Mouse (Mus musculus) CD4-positive, CD25-positive, alpha-beta regulatory T cell, adult 4 months (primary cell): Measurements from ENCODE around the gene Rin3. TPM values are rescaled to one million over a fixed set of nuclear protein-coding genes. Genes with fewer than 3 reads are reported as not detected.

Experiments
- ATAC-seq: one replicate; pipeline ENCODE4 v1.8.0; 2017
- polyA plus RNA-seq, 2 experiments: library from polyadenylated mRNA; unstranded; fragments of 100-300 nt; shearing (Covaris generic); gene quantifications; one replicate each; pipeline ENCODE4 v1.2.1; 2017

Gene Rin3
- polyA plus RNA-seq, 2 experiments from 2014 or later = 68.3 to 91.8 TPM

GRCm38 (mm10) chr12:102333101-102333500 lies 50.3 kb downstream of the Rin3 start:
- no peak for ATAC-seq

DNA sequence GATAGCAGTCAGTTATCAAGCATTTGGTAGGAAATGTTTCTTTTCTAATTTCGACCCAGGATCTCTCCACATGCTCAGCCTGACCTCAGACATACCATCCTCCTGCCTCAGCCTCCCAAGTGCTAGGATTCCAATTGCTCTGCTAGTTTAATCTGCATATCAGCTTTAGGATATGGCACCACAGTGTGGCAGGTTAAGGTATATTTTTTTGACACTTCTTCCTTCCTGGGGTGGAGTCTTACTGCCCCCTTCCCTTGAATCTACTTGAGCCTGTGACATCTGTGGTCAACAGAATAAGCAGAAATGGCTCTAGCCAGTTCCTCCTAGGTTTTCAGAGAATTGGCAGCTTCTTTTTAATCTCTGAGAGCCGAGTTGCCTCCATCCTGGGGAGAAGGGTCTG lies 56.2 kb downstream of the Rin3 start:
- ATAC-seq = no peak

DNA sequence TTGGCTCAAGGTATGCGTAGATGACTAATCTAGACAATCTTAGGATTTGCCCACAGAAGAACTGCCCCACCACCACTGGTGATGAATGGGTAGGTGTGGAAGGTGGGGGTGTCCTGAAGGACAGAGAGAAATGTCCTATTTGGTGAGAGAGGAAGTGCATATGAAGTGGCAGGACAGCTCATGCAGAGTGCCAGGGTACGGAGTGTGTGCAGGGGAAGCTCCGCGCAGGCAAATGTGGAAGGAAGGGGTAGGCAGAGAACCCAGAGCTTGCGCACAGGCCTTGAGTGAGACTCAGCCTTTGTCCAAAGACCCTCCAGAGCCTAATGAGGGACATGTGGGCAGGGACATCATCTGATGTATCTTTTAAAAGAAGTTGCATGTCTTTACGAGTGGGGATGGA lies 57.6 kb downstream of the Rin3 start:
- ATAC-seq = no peak

GRCm38 (mm10) chr12:102342147-102342546 lies 59.3 kb downstream of the Rin3 start:
- no peak for ATAC-seq

GRCm38 (mm10) chr12:102342602-102343001 lies 59.8 kb downstream of the Rin3 start:
- ATAC-seq = no peak

DNA sequence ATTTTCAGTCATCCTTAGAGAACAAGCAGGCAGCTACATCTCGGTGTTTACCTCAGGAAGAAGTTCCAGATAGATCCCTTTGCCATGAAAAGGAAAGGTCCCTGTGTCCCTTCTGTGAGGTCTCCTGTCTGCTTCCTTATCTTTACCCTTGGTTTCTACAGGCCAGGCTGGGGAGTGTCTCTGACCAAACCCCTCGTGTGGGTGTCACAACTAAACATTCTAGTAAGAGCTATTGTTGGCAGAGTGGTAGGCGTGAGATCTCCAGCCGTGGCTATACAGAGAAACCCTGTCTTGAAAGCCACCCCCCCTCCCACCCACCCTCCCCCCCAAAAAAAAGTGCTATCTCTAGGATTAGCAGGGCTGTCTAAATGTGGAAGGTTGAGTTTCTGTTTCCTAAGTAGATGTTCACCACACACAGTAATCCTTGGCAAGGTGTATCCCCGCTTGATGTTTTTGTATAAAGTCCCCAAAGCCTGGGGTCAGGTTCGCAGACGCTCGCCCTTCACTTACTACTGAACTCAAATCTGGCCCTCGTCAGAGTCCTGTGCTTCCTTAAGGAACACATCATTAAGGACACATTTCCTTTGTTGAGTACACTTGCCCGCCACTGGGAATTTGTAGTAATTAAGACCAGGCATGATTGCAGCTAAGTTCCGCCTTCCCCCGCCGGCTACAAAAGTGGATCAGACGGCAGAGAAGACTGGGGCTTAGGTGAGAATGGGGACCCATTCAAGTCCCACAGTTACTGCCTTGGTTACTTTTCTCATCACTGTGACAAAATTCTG lies 62.4 kb downstream of the Rin3 start:
- no peak for ATAC-seq

DNA sequence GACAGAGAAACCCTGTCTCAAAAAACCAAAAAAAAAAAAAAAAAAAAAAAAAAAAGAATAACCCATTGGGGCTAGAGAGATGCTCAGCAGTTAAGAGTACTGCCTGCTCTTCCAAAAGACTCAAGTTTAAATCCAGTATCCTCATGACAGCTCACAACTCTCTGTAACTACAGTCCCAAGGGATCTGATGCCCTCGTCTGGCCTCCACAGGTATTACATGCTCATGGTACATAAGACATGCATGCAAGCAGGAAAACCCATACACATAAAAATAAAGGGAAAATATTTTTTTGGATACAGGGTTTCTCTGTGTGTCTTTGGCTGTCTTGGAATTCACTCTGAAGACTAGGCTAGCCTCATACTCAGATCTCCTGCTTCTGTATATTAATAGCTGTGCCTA lies 63.7 kb downstream of the Rin3 start:
- peak; percentile 57 for ATAC-seq

DNA sequence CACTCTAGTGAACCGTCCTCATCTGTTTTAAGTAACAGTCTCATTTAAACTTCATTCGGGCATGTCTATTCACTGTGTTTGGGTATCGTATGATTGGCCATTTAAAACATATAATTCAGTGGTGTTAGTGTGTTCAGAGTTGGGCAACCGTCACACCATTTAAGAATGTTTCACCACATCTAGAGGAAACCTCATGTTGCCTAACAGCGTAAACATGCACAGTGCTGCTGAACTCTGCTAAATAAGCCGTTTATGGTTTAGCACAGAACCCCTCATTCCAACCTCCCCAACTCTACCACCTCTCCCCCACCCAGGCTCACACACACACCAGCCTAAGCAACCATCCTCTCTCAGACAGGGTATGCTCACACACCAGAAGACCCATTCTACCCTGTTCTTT lies 65.6 kb downstream of the Rin3 start:
- ATAC-seq = no peak

DNA sequence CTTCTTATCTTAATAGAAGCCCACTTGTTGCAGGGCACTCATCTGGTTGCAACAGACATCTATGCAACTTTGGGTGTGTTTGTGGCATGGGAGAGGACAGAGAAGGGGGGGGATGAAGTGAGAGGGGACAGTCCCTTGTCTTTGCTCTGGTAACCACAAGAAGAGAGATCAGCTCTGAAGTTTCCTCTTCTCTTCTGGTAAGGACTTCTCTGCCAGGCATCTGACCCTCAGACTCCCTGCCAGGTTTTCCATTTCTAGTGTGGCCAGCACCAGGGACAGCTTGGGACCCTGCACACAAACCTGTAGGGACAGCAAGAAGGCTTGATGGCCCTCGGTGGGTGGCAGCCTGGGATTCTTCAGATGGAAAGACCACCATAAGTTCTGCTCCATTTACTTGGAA lies 68.1 kb downstream of the Rin3 start:
- peak; percentile 85 for ATAC-seq

DNA sequence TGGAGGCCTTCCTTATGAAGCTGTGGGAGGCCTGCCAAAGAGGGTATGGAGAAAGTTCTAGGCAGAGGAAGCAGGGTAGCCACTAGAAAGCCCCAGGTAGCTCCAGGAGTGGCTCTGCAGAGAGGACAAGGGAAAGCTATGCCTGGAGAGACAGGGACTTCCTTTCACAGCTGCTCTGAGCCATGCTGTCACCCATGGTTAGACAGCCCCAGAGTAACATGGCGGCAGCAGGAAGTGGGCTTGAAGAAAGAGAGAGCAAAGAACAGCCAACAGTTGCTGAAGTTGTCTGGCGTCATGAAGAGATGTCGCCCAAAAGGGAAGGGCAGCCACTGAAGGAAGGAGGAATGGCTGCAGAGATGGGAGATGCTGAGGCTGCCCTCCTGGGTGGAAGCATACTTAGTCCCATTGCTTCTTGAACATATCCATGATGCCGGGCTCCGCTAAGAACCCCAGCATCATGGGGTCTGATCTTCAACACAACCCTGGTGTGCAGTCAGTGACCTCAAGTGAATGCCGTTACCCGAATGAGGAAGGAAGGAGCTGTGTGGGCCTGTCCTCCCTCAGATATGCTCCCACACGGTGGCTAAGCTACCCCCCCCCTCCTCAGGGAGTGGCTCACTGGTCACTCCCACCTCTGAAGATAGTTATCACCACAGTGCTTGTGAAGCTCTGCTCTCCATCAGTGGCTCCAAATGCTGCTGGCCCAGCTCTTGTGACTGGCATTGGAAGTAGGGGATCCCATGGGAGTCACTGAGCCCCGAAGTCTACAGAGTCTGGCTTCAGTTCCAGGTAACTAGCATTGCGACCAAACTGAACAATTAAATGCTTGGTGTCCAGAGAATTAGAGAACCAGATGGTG lies 71.5 kb downstream of the Rin3 start:
- ATAC-seq = no peak

- no peak for ATAC-seq
These were observed 72.9 kb downstream of the Rin3 start for GRCm38 (mm10) chr12:102355784-102356183.

GRCm38 (mm10) chr12:102356781-102357180 lies 73.9 kb downstream of the Rin3 start:
- ATAC-seq = no peak

DNA sequence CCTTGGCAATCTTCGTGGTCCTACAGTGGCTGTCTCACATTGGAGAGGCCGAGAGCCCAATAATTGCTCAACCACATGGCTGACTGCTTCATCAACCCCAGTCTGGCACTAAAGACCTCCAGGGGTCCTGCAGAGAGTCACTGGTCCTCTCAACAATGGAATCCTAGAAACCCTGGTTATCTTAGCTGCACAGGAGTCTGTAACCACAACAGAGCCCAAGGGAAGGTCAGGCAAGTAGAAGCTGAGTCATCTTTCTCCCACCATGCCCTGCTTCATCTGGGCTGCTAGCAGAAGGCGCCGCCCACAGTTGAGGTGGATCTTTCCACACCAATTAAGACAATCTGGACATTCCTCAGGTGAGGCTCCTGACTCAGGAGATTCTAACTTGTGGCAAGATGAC lies 76.5 kb downstream of the Rin3 start:
- no peak for ATAC-seq

- no peak for ATAC-seq
These were observed 78.6 kb downstream of the Rin3 start for GRCm38 (mm10) chr12:102361189-102362161.

- ATAC-seq = no peak
These were observed 82.2 kb downstream of the Rin3 start for GRCm38 (mm10) chr12:102365016-102365415.

GRCm38 (mm10) chr12:102366126-102366816 lies 83.4 kb downstream of the Rin3 start:
- ATAC-seq = no peak

DNA sequence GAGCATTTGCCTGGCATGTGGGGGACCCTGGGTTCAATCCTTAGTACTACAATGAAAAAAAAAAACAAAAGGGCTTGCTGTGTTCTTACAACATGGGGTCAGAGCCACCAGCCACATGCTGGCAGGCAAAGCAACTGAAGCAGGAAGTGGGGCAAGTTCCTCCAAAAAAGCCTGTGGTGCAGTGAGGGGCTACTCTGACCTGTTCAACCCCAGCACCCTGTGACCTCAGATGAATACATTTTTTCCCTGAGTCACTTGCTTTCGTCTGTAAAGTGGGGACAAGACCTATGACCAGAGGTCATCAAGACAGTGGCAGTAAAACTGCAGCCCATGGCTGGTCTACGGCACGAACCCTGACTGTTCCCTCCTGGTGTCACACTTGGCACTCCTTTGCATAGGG lies 84.2 kb downstream of the Rin3 start:
- no peak for ATAC-seq

- ATAC-seq = peak; percentile 82
These were observed 85.2 kb downstream of the Rin3 start for GRCm38 (mm10) chr12:102368066-102368465.

DNA sequence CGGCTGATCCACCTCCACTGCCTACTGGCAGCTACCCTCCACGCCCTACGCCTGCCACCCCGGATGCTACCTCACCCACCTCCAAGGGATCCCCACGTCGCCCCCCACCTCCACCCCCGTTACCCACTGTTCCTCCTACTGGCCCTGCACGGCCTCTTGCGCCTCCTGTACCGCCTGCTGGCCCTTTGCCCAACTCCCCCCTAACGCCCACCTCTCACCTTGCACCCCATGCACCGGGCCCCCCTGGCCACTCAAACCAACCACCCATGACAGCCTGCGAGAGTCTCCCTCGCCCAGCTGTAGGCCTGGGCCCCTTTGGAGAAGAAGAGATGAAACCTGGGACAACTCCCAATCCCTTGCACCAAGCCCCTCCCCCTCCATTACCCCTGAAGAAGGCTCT lies 85.7 kb downstream of the Rin3 start:
- ATAC-seq = peak; percentile 16

- ATAC-seq = no peak
These were observed 86.8 kb downstream of the Rin3 start for GRCm38 (mm10) chr12:102369488-102370235.

DNA sequence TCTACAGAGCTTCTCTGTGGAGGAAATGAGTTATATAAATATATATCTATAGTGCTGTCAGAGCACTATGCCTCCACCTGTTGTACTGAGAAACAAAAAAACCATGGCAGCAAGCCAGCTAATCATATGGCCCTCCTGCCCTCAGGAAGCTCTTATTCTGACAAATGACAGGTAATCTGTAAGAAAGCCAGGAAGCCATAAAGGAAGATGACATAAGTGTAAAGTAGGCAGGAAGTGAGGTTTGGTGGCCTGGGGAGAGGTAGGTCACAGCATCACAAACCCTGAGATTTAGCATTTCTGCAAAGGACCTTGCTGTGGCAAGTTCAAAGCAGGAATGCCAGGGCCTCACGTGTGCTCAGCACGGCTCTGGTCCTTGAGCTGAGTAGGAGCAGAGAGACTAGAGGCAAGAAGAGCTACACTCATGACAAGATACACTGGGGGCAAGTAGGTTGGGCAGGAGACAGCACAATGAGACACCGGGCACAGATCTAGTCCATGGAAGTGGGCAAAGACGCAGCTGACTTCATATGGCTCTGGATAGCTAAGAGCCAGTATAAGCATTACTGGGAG lies 88.2 kb downstream of the Rin3 start:
- peak; percentile 72 for ATAC-seq
